Mouse (Mus musculus) WW6 (cell line): Measurements from ENCODE around the gene 1700034J05Rik.

Experiments used
- DNase-seq: peaks from one replicate; pipeline ENCODE4 v3.0.0-alpha.2; 2013; ENCODE audit warnings: low read depth, low spot score

1700034J05Rik gene

GRCm38 (mm10) chr6:146963396-146964150 lies 9.4 kb upstream of the 1700034J05Rik start:
- DNase-seq: no peak

GRCm38 (mm10) chr6:146961832-146962481 lies 7.7 kb upstream of the 1700034J05Rik start:
- no peak for DNase-seq

GRCm38 (mm10) chr6:146960956-146961355 lies 6.7 kb upstream of the 1700034J05Rik start:
- no peak for DNase-seq

GRCm38 (mm10) chr6:146959908-146960680 lies 5.9 kb upstream of the 1700034J05Rik start:
- DNase-seq: no peak

GRCm38 (mm10) chr6:146958694-146959093 lies 4.5 kb upstream of the 1700034J05Rik start:
- DNase-seq: no peak

GRCm38 (mm10) chr6:146956961-146957360 lies 2.7 kb upstream of the 1700034J05Rik start:
- DNase-seq: no peak

GRCm38 (mm10) chr6:146955896-146956295 lies 1.7 kb upstream of the 1700034J05Rik start:
- DNase-seq: no peak

GRCm38 (mm10) chr6:146955475-146955874 lies 1.3 kb upstream of the 1700034J05Rik start:
- no peak for DNase-seq

GRCm38 (mm10) chr6:146950454-146950832 lies 3.8 kb downstream of the 1700034J05Rik start:
- DNase-seq: no peak

GRCm38 (mm10) chr6:146949682-146950453 lies 4.4 kb downstream of the 1700034J05Rik start:
- DNase-seq: no peak

- DNase-seq: no peak
Measured at GRCm38 (mm10) chr6:146947186-146947585, 7.0 kb downstream of the 1700034J05Rik start.

GRCm38 (mm10) chr6:146946327-146947029 lies 7.7 kb downstream of the 1700034J05Rik start:
- no peak for DNase-seq

GRCm38 (mm10) chr6:146944830-146945229 lies 9.4 kb downstream of the 1700034J05Rik start:
- no peak for DNase-seq

- DNase-seq: no peak
Measured at GRCm38 (mm10) chr6:146944009-146944408, 10.2 kb downstream of the 1700034J05Rik start.

GRCm38 (mm10) chr6:146941505-146942275 lies 12.5 kb downstream of the 1700034J05Rik start:
- DNase-seq: no peak

GRCm38 (mm10) chr6:146939026-146939425 lies 15.2 kb downstream of the 1700034J05Rik start:
- DNase-seq: no peak

- DNase-seq: no peak
Measured at GRCm38 (mm10) chr6:146935957-146936356, 18.3 kb downstream of the 1700034J05Rik start.

GRCm38 (mm10) chr6:146933123-146933522 lies 21.1 kb downstream of the 1700034J05Rik start:
- no peak for DNase-seq

- DNase-seq: no peak
Measured at GRCm38 (mm10) chr6:146929031-146929430, 25.2 kb downstream of the 1700034J05Rik start.

- DNase-seq: no peak
Measured at GRCm38 (mm10) chr6:146928108-146928507, 26.1 kb downstream of the 1700034J05Rik start.
